Mouse (Mus musculus) liver, embryonic 14.5 days (tissue): ENCODE measurements around the gene Anxa6. TPM values are rescaled to one million over a fixed set of nuclear protein-coding genes. Genes with fewer than 3 reads are reported as not detected.

Source experiments
- ATAC-seq: fragments of 200-750 bp; cut with Nextera tagmentation; 2 replicates; pipeline ENCODE4 v1.8.0; 2017; ENCODE audit warnings: moderate number of reproducible peaks, mild to moderate bottlenecking, moderate library complexity; ENCODE audit not compliant: insufficient read depth
- DNase-seq, 3 experiments: peaks; one replicate each; pipeline ENCODE4 v3.0.0-alpha.2; 2012 to 2013; ENCODE audit warnings: low read depth in 3 of 3, low spot score in 3 of 3
- H3K27ac ChIP-seq: fragments of 300-500 bp; sonication (generic); 2 replicates; pipeline ENCODE4 v1.5.1; 2014; ENCODE audit warnings: moderate library complexity, mild to moderate bottlenecking, control low read depth, inconsistent platforms
- H3K27me3 ChIP-seq: fragments of 300-500 bp; sonication (generic); 2 replicates; pipeline ENCODE4 v1.6.1; 2014; ENCODE audit warnings: mild to moderate bottlenecking, low read length, moderate library complexity; ENCODE audit not compliant: control insufficient read depth, insufficient read depth
- H3K36me3 ChIP-seq: fragments of 300-500 bp; sonication (generic); replicated peaks from 2 replicates; pipeline ENCODE4 v1.6.1; 2014; ENCODE audit warnings: low read depth; ENCODE audit not compliant: control insufficient read depth, insufficient read depth
- H3K4me1 ChIP-seq, 2 experiments: fragments of 200-500 bp in 1 of 2; fragments of 300-500 bp in 1 of 2; sonication (generic) in 1 of 2; replicated peaks; 2 replicates each; pipeline ENCODE4 v1.6.1; 2012 to 2014; ENCODE audit warnings: antibody characterized with exemption in 1 of 2, inconsistent platforms in 1 of 2, low read length in 1 of 2; ENCODE audit not compliant: control insufficient read depth in 2 of 2, insufficient read depth in 2 of 2
- H3K4me2 ChIP-seq: fragments of 300-500 bp; sonication (generic); 2 replicates; pipeline ENCODE4 v1.6.1; 2014; ENCODE audit warnings: low read depth, mild to moderate bottlenecking, control low read depth, moderate library complexity
- H3K4me3 ChIP-seq, 2 experiments: fragments of 200-500 bp in 1 of 2; fragments of 300-500 bp in 1 of 2; sonication (generic) in 1 of 2; 2 replicates each; pipeline ENCODE4 v1.5.1; 2012 to 2014; ENCODE audit warnings: low read depth in 2 of 2, low read length in 2 of 2, mild to moderate bottlenecking in 2 of 2, control low read depth in 1 of 2, inconsistent platforms in 1 of 2, moderate library complexity in 1 of 2; ENCODE audit not compliant: insufficient read depth in 1 of 2
- H3K9ac ChIP-seq: fragments of 300-500 bp; sonication (generic); replicated peaks from 2 replicates; pipeline ENCODE4 v1.6.1; 2014; ENCODE audit warnings: mild to moderate bottlenecking, control low read depth, moderate library complexity
- H3K9me3 ChIP-seq: fragments of 300-500 bp; sonication (generic); 2 replicates; pipeline ENCODE4 v1.6.1; 2016; ENCODE audit warnings: low read length, mixed read lengths; ENCODE audit not compliant: control insufficient read depth
- CTCF ChIP-seq: IDR thresholded peaks from 2 replicates; pipeline ENCODE4 v1.5.1; 2016; ENCODE audit warnings: antibody characterized with exemption, low read depth, control low read depth
- EP300 ChIP-seq: IDR thresholded peaks from 2 replicates; pipeline ENCODE4 v1.6.1; 2016; ENCODE audit warnings: antibody characterized with exemption, low read depth
- WGBS: fragments of 180-500 bp; shearing (Covaris S2); extraction: QIAGEN DNeasy Blood & Tissue Kit; methylation state at CpG from one replicate; pipeline ENCODE4 v1.1.7; 2014; ENCODE audit not compliant: insufficient replicate concordance; 5-methylcytosine and 5-hydroxymethylcytosine counted together
- polyA plus RNA-seq, 2 experiments: library from polyadenylated mRNA; depleted of rRNA in 1 of 2; stranded (reverse) in 1 of 2; unstranded in 1 of 2; fragments of >200 nt; fragmentation: Nextera tagmentation in 1 of 2; extraction: Ambion mirVana in 1 of 2; gene quantifications; 2 replicates each; pipeline versions ENCODE4 v1.2.1 to v1.2.3; 2012 to 2014

Gene Anxa6
- polyA plus RNA-seq, 2 experiments, result 24.2 to 36.7 TPM

DNA sequence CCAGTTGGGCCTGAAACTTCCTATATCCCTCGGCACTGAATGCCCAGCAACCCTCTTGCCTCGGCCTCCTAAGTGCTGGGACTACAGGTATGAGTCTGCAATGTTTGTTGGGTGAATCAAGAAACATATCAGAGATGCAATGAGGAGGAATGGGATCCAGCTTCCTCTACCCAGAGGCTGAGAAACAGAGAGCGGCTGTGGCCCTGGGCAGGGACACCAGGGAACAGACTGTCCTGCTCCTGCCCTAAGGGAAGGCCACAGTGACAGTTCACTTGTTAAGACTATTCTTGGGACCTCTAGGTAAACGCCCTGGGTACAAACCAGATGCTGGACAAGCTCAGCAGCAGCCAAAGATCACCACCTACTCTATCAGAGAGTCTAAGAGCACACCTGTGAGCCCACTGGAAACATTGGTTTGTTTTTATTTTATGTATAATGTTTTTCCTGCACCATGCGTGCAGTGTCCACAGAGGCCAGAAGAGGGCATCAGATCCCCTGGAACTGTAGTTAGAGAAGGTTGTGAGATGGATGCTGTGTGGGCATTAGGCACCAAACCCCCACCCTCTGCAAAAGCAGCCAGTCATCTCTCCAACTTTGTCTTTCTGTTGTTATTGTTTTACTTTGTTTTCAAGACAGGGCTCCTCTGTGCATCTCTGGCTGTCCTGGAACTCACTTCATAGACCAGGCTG, 101.7 kb downstream of the Anxa6 start:
- 54% methylated on average over 5 of the region's 5 CpGs for WGBS
- no peaks in the 10 kb centered on the region for H3K27me3 ChIP-seq
- DNase-seq, result no peak
- no peak for ATAC-seq
- H3K4me3 ChIP-seq, result no peak overlapping the region
- H3K27ac ChIP-seq, result no peak overlapping the region
- no peaks in the 10 kb centered on the region; a peak in 1 of 4 replicates for H3K4me1 ChIP-seq
- H3K4me2 ChIP-seq, result no peak overlapping the region
- no peaks in the 10 kb centered on the region for H3K36me3 ChIP-seq
- TF ChIP-seq CTCF (peak; percentile 74), EP300 (no peak)
- H3K9me3 ChIP-seq, result no peaks in the 10 kb centered on the region
- H3K9ac ChIP-seq, result no peak overlapping the region

DNA sequence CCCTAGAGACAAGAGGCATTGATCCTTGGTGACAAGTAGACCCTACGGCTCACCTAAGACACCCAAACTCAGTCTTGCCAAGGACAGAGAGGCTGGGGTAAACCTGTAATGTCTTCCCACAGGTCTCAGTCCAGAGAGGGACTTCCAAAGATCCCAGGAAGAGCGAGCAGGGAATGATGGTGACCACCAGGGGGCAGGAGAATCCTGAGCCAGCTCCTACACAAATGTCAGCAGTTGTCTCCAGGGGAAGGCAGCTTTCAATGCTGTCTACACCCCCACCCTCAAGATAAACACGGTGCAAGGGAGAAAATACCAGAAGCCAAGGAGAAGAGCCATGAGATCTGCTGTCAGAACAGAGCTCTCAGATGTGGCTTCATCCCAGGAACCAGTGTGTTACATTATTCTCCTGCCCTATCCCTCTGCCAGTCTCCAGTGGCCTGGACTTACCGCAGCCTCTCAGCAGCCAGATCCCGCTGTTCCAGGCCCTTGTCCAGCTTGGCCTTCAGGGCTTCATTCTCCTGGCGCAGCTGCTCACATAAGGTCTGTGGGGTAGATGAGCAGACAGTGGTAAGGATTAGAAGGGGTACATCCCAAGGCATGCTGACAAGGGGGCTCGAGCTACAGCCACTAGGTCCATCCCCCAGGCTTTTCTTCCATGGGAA, 102.8 kb downstream of the Anxa6 start:
- no peak for ATAC-seq
- Histone ChIP-seq H3K9ac (no peak overlapping the region), H3K9me3 (no peaks in the 10 kb centered on the region), H3K27me3 (no peaks in the 10 kb centered on the region), H3K4me1 (no peaks in the 10 kb centered on the region), H3K27ac (no peak overlapping the region), H3K36me3 (no peaks in the 10 kb centered on the region), H3K4me3 (no peak overlapping the region), H3K4me2 (no peak overlapping the region)
- 58% methylated on average over 7 of the region's 7 CpGs for WGBS
- TF ChIP-seq CTCF (peak; percentile 79), EP300 (no peak)
- DNase-seq, result no peak

- no peak overlapping the region for H3K9ac ChIP-seq
- no peak overlapping the region for H3K27ac ChIP-seq
- H3K9me3 ChIP-seq, result no peaks in the 10 kb centered on the region
- H3K4me2 ChIP-seq, result no peak overlapping the region
- 74% methylated on average over 8 of the region's 8 CpGs for WGBS
- ATAC-seq (no peak), DNase-seq (no peak)
- TF ChIP-seq CTCF, result no peak
- no peak for TF ChIP-seq EP300
- H3K4me3 ChIP-seq, result no peak overlapping the region
- H3K36me3 ChIP-seq, result no peaks in the 10 kb centered on the region
- no peaks in the 10 kb centered on the region for H3K27me3 ChIP-seq
- H3K4me1 ChIP-seq, result no peaks in the 10 kb centered on the region
Measured at GRCm38 (mm10) chr11:54929744-54930143, 103.5 kb downstream of the Anxa6 start.

GRCm38 (mm10) chr11:54929290-54929689, 104.0 kb downstream of the Anxa6 start:
- Histone ChIP-seq H3K27me3 (no peaks in the 10 kb centered on the region), H3K4me1 (no peaks in the 10 kb centered on the region), H3K9ac (no peak overlapping the region), H3K4me3 (no peak overlapping the region), H3K9me3 (no peaks in the 10 kb centered on the region), H3K27ac (no peak overlapping the region), H3K36me3 (no peaks in the 10 kb centered on the region), H3K4me2 (no peak overlapping the region)
- TF ChIP-seq CTCF (no peak), EP300 (no peak)
- no peak for DNase-seq
- ATAC-seq, result no peak
- WGBS, result 82% methylated on average over 6 of the region's 6 CpGs

Other genes starting within 250 kb of the Anxa6 start
- 9.0 and 9.2 TPM in 2 replicates for gene Cdc42se2, start 245.8 kb downstream of the Anxa6 start, polyA plus RNA-seq (2012; rRNA removed)
- 15.5 and 19.1 TPM in 2 replicates for gene Cdc42se2, start 245.8 kb downstream of the Anxa6 start, polyA plus RNA-seq (2014; fragmentation: Nextera tagmentation; extraction: Ambion mirVana)
- 1.8 and 2.0 TPM in 2 replicates for gene Lyrm7, start 172.5 kb downstream of the Anxa6 start, polyA plus RNA-seq (2012; rRNA removed)
- gene Lyrm7, start 172.5 kb downstream of the Anxa6 start, polyA plus RNA-seq (2014; fragmentation: Nextera tagmentation; extraction: Ambion mirVana), result 5.4 and 6.4 TPM in 2 replicates
- gene Hint1, start 167.1 kb downstream of the Anxa6 start, polyA plus RNA-seq (2012; rRNA removed), result 293 and 330 TPM in 2 replicates
- 442 and 509 TPM in 2 replicates for gene Hint1, start 167.1 kb downstream of the Anxa6 start, polyA plus RNA-seq (2014; fragmentation: Nextera tagmentation; extraction: Ambion mirVana)
- 8.3 and 10.6 TPM in 2 replicates for gene Gpx3, start 131.0 kb downstream of the Anxa6 start, polyA plus RNA-seq (2012; rRNA removed)
- gene Gpx3, start 131.0 kb downstream of the Anxa6 start, polyA plus RNA-seq (2014; fragmentation: Nextera tagmentation; extraction: Ambion mirVana), result 26.4 and 27.0 TPM in 2 replicates
- 3.4 and 5.2 TPM in 2 replicates for gene Tnip1, start 70.5 kb downstream of the Anxa6 start, polyA plus RNA-seq (2012; rRNA removed)
- gene Tnip1, start 70.5 kb downstream of the Anxa6 start, polyA plus RNA-seq (2014; fragmentation: Nextera tagmentation; extraction: Ambion mirVana), result 3.6 and 3.7 TPM in 2 replicates
- 0.61 and 0.77 TPM in 2 replicates for gene Ccdc69, start 44.7 kb upstream of the Anxa6 start, polyA plus RNA-seq (2012; rRNA removed)
- gene Ccdc69, start 44.7 kb upstream of the Anxa6 start, polyA plus RNA-seq (2014; fragmentation: Nextera tagmentation; extraction: Ambion mirVana), result 1.0 and 1.1 TPM in 2 replicates
- 5.1 and 5.5 TPM in 2 replicates for gene Gm2a, start 64.7 kb upstream of the Anxa6 start, polyA plus RNA-seq (2012; rRNA removed)
- 14.2 and 14.9 TPM in 2 replicates for gene Gm2a, start 64.7 kb upstream of the Anxa6 start, polyA plus RNA-seq (2014; fragmentation: Nextera tagmentation; extraction: Ambion mirVana)
- gene Slc36a3, start 118.3 kb upstream of the Anxa6 start, polyA plus RNA-seq (2012; rRNA removed), result not detected in 2 replicates
- not detected in 2 replicates for gene Slc36a3, start 118.3 kb upstream of the Anxa6 start, polyA plus RNA-seq (2014; fragmentation: Nextera tagmentation; extraction: Ambion mirVana)
- gene Slc36a2, start 151.6 kb upstream of the Anxa6 start, polyA plus RNA-seq (2012; rRNA removed), result 14.1 and 15.9 TPM in 2 replicates
- 13.8 and 16.6 TPM in 2 replicates for gene Slc36a2, start 151.6 kb upstream of the Anxa6 start, polyA plus RNA-seq (2014; fragmentation: Nextera tagmentation; extraction: Ambion mirVana)
- 7.9 and 8.1 TPM in 2 replicates for gene Slc36a1, start 170.9 kb upstream of the Anxa6 start, polyA plus RNA-seq (2012; rRNA removed)
- 1.7 and 2.0 TPM in 2 replicates for gene Slc36a1, start 170.9 kb upstream of the Anxa6 start, polyA plus RNA-seq (2014; fragmentation: Nextera tagmentation; extraction: Ambion mirVana)